Mouse (Mus musculus) 3134 (cell line): ENCODE data around the gene Sgms2.
"Not testable (repeated sequence)": the region's sequence is repeated elsewhere in the genome, so short reads cannot be mapped to it uniquely, and the experiment has no call there.

ENCODE experiments used
- DNase-seq: peaks from one replicate; pipeline ENCODE4 v3.0.0-alpha.2; 2011; ENCODE audit warnings: low spot score; ENCODE audit not compliant: insufficient read length; ENCODE audit errors: extremely low read depth

Sgms2 gene

GRCm38 (mm10) chr3:131361960-131362359 is 129.3 kb downstream of the Sgms2 start:
- DNase-seq, result no peak

DNA sequence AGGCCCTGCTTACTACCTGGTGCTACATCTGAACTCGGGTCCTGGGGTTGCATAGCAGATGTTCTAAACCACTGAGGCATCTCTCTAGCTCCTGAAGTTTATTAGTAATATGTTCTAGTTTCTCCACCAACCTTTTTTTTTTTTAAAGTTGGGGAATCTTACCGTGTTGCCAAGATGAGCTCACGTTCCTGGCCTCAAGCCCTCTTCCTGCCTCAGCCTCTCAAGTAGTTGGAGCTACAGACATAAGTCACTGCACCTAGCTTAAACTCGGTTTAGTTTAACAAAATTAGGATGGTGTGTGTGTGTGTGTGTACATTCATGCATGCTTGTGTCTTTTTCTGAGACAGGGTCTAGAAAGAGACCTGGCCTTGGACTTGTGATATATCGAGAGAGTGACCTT is 132.2 kb downstream of the Sgms2 start:
- no peak for DNase-seq

DNA sequence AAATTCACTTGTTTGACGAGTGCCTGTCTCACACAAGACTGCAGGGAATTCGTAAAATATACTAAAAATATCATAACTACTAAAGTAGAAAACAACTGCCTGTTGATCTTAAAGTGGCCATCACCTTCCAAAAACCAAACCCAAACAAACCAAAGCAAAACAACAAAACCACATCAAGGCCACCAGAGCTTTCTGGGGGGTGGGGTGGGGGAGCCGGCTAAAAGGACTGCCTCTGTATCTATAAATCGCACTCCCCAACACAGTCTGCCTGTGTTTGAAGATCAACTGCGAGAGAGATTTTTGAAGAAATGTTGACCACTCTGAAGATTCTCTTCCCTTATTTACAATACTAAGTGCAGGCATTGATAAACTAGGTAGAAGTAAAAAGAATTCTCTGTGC is 133.0 kb downstream of the Sgms2 start:
- no peak for DNase-seq

DNA sequence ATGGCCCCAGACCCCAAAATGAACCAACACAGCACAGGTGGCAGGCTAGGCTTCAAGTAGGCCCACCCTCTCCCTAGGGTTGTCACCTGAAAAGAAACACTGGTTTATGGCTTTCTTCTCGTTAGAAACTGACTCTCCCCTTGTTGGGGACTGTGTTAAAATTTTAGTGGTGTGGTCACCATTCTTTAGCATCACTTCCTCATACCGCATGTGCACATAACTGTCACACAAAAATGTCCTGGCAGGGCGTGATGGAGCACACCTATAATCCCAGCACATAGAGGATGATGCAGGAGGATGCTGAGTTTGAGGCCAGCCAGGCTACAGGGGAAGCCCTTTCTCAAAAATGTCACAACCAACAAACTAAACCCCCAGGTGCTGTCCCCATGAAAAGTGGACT is 133.6 kb downstream of the Sgms2 start:
- no peak for DNase-seq

- no peak for DNase-seq
Observed at GRCm38 (mm10) chr3:131356026-131356425, 135.2 kb downstream of the Sgms2 start.

DNA sequence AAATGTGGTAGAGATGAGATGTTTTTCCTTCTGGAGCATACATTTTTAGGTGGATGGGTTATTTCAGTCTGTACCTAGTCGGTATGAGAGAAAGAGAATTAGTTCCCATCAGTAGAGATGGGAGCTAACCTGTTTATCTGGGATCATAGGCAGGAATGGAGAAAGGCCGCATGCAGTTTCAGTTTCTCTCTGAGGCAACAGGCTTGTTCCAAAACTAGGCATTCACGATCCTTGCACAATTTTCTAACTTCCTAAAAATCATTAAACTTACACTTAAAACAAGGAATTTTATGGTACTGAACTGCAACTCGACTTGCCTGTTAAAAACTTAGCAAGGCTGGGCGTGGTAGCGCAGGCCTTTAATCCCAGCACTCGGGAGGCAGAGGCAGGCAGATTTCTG is 140.7 kb downstream of the Sgms2 start:
- no peak for DNase-seq

DNA sequence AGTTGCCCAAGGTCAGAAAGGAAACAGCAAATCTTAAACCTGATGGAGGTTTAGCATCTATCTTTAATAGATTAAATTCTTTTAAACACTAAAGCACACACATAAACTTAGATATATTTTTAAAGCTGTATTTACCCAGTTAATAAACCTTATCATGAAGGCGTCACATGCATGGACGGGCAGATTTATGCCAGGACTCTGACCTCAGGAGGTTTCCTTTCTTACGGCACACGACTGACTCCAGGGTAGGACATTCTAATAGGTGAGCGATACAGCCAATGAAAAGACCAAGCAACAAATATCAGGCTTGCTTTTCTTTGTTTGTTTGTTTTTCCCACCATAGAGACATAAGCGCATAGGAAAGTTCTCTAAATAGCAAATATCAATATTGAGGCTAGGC is 142.2 kb downstream of the Sgms2 start:
- DNase-seq, result no peak

GRCm38 (mm10) chr3:131348579-131348950 is 142.6 kb downstream of the Sgms2 start:
- DNase-seq, result no peak

GRCm38 (mm10) chr3:131347831-131348578 is 143.2 kb downstream of the Sgms2 start:
- DNase-seq, result peak; percentile 36

DNA sequence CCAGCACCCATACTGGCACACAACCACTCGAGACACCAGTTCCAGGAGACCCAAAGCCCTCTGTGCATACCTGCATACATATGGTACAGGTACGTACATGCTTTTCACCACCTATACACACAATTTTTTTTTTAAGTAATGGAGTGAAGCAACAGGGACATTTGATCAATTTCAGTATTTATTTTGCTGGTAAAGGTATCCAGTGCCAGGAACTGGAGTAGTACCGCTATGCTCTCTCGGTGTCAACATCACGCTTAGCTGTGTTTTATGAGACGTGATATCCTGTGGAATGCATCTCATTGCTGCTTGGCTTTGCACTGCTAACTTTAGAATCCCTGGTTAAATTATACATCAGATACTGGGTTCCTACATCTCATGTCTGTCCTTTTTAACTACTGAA is 145.3 kb downstream of the Sgms2 start:
- no peak for DNase-seq

DNA sequence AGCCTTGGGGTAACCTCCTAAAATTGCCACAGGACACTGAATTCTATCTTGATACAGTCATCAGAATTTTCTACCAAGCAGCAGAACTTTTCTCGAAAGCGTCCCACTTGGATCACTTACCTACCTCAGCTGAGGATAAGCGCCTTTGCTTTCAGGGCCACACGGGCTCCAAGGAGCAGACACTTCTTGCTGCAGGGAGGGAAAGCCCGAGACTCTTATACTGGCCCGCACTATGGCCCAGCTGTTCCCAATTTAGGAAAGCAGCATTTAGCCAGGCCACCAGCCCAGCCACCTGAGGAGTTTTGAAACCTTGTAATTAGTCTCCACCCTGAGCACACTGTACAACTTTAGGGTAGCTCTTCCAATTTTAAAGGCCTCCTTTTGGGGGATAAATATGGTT is 147.9 kb downstream of the Sgms2 start:
- no peak for DNase-seq

DNA sequence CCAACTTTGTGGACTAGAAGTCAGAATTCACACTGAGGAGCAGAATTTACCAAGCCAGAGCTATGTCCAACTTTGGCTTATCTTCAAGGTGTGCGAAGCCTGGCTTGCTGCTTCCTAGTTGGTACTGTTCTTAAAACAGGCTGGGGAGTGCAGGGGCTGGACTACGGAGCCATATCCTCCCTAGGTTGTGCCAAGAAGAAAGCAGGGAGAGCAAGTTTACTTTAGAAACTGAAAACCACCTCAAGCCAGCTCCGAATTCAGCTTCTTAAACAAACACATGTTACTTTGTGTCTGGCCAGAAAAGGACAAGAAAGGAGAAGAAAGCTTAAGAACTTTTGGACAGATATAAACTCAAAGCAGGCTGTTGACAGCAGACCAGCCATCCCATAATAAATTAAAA is 150.3 kb downstream of the Sgms2 start:
- DNase-seq, result no peak

DNA sequence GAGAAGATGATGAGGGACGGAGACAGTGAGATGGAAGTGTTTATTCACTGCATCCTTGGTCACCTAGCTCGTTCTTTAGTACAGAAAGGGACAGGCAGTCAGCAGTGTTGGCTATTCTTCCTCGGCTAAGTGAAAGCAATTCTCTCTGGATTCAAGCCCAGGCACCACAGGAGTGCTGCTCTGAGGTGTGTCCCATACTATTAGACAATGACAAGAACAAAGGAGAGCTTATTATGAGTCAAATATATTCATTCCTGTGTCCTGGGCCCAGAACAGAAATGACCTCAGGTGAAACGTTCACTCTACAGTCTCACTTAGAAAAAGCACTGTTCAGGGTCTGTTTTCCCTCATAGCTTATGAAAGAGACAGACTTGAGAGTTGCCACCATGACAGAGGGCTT is 151.9 kb downstream of the Sgms2 start:
- DNase-seq, result no peak

- not testable (repeated sequence) for DNase-seq
Observed at GRCm38 (mm10) chr3:131337749-131338148, 153.5 kb downstream of the Sgms2 start.

- no peak for DNase-seq
Observed at GRCm38 (mm10) chr3:131336629-131337028, 154.6 kb downstream of the Sgms2 start.

- no peak for DNase-seq
Observed at GRCm38 (mm10) chr3:131335117-131335547, 156.1 kb downstream of the Sgms2 start.

GRCm38 (mm10) chr3:131327189-131327588 is 164.0 kb downstream of the Sgms2 start:
- DNase-seq, result no peak

GRCm38 (mm10) chr3:131326637-131327036 is 164.6 kb downstream of the Sgms2 start:
- no peak for DNase-seq

DNA sequence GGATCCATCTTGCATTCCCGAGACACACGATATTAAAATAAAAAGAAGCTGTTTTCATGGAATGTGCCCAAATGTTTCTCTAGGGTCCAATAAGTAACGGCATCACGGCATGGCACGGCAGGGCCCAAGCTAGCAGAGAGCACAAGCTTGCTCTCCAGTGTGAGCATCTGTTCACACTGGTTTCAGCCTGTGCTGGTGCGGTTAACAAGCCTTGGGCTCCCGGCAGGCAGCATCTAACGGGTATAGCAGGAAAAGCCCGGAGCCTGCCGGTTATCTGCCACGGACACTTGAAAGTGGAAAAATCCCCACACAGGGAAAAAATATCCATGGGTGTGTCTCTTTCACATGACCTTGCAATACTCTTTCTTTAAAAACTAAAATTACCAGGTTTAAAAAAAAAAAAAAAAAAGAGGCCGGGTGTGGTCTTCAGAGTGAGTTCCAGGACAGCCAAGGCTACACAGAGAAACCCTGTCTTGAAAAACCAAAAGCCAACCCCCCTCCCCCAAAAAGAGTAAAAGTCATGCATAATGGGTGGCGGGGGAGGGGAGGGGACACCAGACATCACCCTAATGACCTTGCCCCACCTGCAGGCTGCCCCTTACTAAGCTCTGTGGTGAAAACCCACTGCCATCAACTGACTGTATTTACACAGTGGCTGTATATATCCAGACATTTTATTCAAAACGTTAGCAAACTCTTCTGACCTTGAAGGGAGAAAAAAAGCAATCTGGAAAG is 169.0 kb downstream of the Sgms2 start:
- DNase-seq, result no peak

- DNase-seq, result peak; percentile 34
Observed at GRCm38 (mm10) chr3:131320184-131320583, 171.0 kb downstream of the Sgms2 start.

DNA sequence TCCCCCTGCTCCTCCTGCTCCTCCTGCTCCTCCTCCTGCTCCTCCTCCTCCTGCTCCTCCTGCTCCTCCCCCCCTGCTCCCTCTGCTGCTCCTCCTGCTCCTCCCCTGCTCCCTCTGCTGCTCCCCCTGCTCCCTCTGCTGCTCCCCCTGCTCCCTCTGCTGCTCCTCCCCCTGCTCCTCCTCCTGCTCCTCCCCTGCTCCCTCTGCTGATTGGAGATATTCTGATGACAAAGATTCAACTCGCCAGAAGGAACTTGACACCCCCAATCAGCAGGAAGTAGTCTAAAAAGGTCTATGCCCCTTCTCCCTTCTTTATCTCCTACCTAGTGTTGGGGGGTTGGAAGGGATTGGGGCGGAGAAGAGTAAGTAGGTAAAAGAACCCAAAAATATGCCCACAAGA is 173.0 kb downstream of the Sgms2 start:
- no peak for DNase-seq

DNA sequence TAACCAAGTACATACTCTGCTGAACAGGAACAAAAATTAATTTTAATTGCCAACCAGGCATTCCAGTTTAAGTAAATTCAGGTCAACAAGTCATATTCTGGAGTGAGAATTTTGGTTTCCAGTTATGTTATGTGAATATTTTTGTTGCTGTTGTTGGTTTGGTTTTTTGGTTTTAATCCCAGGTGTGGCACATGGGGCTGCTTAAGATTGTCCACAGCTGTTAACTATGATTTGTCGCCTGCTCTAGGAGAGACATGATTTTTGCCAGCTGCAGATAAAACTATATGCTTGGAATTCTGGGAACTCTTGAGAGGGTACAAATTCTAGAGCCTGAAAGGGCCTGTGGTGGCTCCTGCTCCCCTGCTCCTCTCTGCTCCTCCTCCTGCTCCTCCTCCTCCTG is 174.1 kb downstream of the Sgms2 start:
- DNase-seq, result no peak
